Mouse (Mus musculus) midbrain, embryonic 12.5 days (tissue): Measurements from ENCODE around the gene Sh3bgrl2. TPM values are rescaled to one million over a fixed set of nuclear protein-coding genes. Genes with fewer than 3 reads are reported as not detected.
A peak's percentile ranks its signal among the peaks of the same experiment; 100 is the strongest.
"Not testable (repeated sequence)": the region's sequence is repeated elsewhere in the genome, so short reads cannot be mapped to it uniquely, and the experiment has no call there.

Source experiments
- ATAC-seq: fragments of 200-750 bp; cut with Nextera tagmentation; 2 replicates; pipeline ENCODE4 v1.8.0; 2017; ENCODE audit warnings: low read depth, moderate TSS enrichment, moderate library complexity; ENCODE audit not compliant: low FRiP score
- H3K27ac ChIP-seq: fragments of 300-500 bp; sonication (generic); replicated peaks from 2 replicates; pipeline ENCODE4 v1.5.1; 2016; ENCODE audit warnings: mild to moderate bottlenecking
- H3K27me3 ChIP-seq: fragments of 300-500 bp; sonication (generic); 2 replicates; pipeline ENCODE4 v1.6.1; 2016; ENCODE audit warnings: mild to moderate bottlenecking
- H3K36me3 ChIP-seq: fragments of 300-500 bp; sonication (generic); 2 replicates; pipeline ENCODE4 v1.6.1; 2016
- H3K4me1 ChIP-seq: fragments of 300-500 bp; sonication (generic); 2 replicates; pipeline ENCODE4 v1.6.1; 2016
- H3K4me2 ChIP-seq: fragments of 300-500 bp; sonication (generic); replicated peaks from 2 replicates; pipeline ENCODE4 v1.6.1; 2016; ENCODE audit warnings: mild to moderate bottlenecking, moderate library complexity
- H3K4me3 ChIP-seq: fragments of 300-500 bp; sonication (generic); 2 replicates; pipeline ENCODE4 v1.5.1; 2016; ENCODE audit warnings: mild to moderate bottlenecking
- H3K9ac ChIP-seq: fragments of 300-500 bp; sonication (generic); replicated peaks from 2 replicates; pipeline ENCODE4 v1.6.1; 2016; ENCODE audit warnings: mild to moderate bottlenecking, moderate library complexity
- H3K9me3 ChIP-seq: fragments of 300-500 bp; sonication (generic); 2 replicates; pipeline ENCODE4 v1.6.1; 2016; ENCODE audit warnings: mild to moderate bottlenecking
- WGBS: fragments of 180-500 bp; shearing (Covaris S2); methylation state at CpG from one replicate; pipeline ENCODE4 v1.1.7; 2016; 5-methylcytosine and 5-hydroxymethylcytosine counted together
- polyA plus RNA-seq: library from polyadenylated mRNA; unstranded; fragments of >200 nt; fragmentation: Nextera tagmentation; extraction: Ambion mirVana; gene quantifications from 2 replicates; pipeline ENCODE4 v1.2.1, GENCODE M21; 2016

Sh3bgrl2 gene
- 6.6 and 10.9 TPM in 2 replicates for polyA plus RNA-seq

DNA sequence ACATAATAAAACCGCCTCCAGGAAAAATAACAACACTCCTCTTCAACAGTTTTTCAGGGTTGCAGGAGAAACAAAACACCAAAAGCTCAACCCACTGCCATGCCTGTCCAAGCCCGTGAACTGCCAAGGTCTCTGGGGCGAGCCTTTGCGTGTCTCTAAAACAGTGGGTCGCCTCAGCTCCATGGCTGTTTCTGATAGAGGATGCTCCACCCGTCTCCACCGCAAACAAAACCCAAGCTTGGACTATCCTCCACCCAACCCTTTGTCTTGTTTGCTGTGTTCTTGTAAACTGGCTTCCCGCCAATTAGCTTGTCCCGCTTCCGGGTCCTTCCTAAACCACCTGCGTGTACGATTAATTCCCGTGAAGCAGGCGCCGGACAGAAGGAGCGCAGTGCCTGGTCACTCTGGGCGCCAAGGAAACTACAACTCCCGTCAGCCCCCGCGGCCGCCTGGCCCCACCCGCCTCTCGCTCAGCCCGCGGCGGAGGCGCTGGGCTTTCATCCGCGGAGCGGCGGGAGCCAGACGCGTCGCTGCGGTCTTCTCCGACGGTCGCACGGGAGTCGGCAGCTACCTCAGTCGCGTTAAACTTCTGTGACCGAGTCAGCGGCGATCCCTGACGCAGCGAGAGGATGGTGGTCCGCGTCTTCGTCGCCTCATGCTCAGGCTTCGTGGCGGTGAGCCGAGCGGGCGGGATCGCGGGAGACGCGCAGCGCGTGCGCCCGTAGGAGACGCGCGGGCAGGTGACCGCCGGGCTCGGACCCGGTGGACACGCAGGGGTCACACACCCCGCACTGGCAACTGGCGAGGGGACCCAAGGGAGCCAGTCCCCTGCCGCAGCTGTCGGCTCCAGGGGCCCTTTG lies at the start of gene Sh3bgrl2:
Gene Sh3bgrl2, plus strand, starts transcription at position 498 of the 860 bp plus-strand sequence.
- Histone ChIP-seq H3K27ac (no peak within 1 kb of the TSS), H3K27me3 (peaks cover 14% of the 10 kb centered on the region), H3K9me3 (no peaks in the 10 kb centered on the region), H3K9ac (0 out of 2 replicates have a peak within 1 kb of the TSS, but pooled peaks have one; percentile 41), H3K4me2 (peak within 1 kb of the TSS; percentile 64), H3K36me3 (no peaks in the 10 kb centered on the region), H3K4me1 (no peaks in the 10 kb centered on the region), H3K4me3 (peak within 1 kb of the TSS; percentile 62)
- 1% methylated on average over 76 of the region's 76 CpGs for WGBS
- ATAC-seq = peak; percentile 96

DNA sequence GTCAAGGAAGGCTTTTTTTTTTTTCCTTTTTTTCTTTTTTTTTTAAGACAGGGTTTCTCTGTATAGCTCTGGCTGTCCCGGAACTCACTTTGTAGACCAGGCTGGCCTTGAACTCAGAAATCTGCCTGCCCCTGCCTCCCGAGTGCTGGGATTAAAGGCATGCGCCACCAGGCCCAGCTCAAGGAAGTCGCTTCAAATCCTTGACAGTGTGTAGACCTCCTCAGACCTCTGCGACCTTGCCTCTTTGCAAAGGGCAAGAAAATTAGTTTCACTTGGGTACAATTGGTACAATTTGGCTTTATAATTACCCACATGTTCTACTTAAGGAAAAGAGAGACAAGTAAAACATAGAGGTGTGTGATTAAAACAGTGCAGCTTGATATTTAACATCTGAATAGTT lies 29.0 kb upstream of the Sh3bgrl2 start:
- peak; percentile 84 for ATAC-seq
- H3K4me1 ChIP-seq, H3K9ac ChIP-seq, H3K4me2 ChIP-seq, H3K4me3 ChIP-seq, H3K9me3 ChIP-seq, H3K36me3 ChIP-seq, H3K27me3 ChIP-seq: not testable (repeated sequence)
- peak overlapping the region; percentile 68; the same call in 1 of the 2 replicates for H3K27ac ChIP-seq
- WGBS = 44% methylated on average over 5 of the region's 5 CpGs

DNA sequence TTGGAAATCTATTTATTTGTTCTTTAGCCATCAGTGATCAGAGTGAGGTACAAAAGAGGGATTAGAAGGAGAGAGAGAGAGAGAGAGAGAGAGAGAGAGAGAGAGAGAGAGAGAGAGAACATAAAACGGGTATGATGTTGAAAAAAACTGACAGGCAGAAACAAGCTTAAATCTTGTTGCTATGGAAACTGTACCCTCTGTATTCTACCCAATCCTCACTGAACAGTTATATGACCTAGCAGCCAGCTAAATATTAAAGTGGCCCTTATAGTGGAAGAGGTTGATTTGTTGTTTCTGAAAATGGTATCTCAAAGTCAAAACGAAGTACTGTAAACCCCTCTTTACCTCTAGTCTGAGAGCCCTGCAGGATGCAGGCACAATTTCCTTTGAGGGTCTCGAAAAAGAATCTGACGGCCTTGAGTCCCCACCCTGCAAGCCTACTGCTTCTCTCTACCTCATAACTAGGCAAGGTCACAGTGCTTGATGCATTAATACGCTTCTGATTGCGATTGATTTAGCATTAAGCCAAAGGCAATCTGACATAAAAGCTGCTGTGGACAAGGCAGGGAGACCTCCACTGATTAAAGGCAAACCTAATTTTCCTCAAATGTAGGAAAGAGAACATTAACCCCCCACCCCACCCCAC lies 28.5 kb upstream of the Sh3bgrl2 start:
- no peak overlapping the region for H3K9ac ChIP-seq
- peak overlapping the region; percentile 68 for H3K27ac ChIP-seq
- WGBS = 57% methylated on average over 6 of the region's 6 CpGs
- no peaks in the 10 kb centered on the region for H3K9me3 ChIP-seq
- ATAC-seq = peak; percentile 78
- H3K27me3 ChIP-seq = no peaks in the 10 kb centered on the region
- no peak overlapping the region for H3K4me3 ChIP-seq
- H3K36me3 ChIP-seq = no peaks in the 10 kb centered on the region
- no peak overlapping the region for H3K4me2 ChIP-seq
- peaks cover 8% of the 10 kb centered on the region for H3K4me1 ChIP-seq

DNA sequence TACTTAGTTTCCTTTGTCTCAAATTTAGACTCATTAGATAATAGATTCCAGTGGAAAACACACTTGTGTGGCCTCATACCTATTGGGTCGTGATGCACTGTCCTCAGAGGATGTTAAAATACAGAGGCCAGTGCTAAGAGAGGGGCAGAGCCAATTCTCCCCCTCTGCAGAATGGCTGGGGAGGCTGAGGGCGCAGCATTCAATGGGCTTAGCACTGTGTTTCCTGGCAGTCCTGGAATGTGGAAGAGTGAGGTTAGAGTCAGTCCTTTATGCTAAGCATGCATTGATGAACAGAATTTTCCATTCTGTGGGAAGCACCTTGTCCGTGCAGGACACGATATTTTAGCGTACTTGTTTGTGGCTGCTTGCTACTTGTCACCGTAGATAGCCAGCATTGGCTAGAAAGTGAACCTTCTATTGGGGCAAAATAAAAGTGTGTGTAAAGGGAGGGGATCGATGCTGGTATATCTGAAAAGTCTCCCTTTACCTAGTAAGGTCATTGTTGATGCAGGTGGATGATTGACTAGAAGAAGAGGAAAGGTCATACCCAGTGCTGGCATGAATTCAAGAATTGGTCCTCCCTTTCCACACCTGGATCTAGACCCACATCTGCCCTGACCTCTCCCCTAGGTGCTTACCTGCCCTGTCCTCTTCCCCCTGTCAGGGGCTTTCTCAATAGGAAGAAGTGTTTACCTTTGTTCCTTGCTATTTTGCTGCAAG lies 20.6 kb upstream of the Sh3bgrl2 start:
- Histone ChIP-seq H3K9ac (no peak overlapping the region), H3K4me3 (no peak overlapping the region), H3K27ac (no peak overlapping the region), H3K9me3 (no peaks in the 10 kb centered on the region), H3K4me2 (no peak overlapping the region), H3K27me3 (no peaks in the 10 kb centered on the region), H3K4me1 (no peaks in the 10 kb centered on the region), H3K36me3 (no peaks in the 10 kb centered on the region)
- ATAC-seq = no peak
- 84% methylated on average over 7 of the region's 7 CpGs for WGBS

DNA sequence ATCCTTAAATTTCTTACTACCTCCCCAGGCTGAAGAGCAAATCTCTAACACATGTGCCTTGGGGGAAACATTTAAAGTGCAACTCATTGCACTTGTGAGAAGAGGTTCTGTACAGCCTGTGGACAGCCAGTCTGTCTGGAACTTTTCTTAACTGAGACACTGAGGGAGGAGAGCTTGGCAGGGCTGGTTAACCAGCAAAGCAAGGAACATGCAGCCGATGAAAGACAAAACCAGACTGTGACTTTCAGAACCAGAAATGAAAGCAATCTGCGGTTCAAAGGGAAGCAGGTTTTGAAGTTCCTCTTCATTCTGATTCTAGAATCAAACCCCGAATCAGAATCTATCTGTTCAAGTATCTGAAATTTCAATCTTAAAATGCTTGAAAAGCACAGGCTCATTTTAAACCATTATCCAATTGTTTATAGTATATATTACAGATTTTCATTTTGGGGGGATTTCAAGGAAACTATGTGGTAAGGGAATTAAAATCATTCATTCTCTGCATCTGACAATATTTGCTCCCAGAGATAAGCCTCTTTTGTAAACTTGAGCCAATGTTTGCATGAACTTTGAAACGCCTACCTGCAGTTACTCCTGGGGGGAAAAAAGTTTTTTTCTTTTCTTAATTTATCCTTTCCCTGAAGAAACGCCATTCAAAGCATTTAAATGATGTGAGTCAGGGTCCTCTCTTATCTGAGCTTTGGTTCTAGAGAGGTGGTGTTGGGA lies 14.9 kb upstream of the Sh3bgrl2 start:
- no peak for ATAC-seq
- Histone ChIP-seq H3K9ac (no peak overlapping the region), H3K27ac (no peak overlapping the region), H3K9me3 (no peaks in the 10 kb centered on the region), H3K4me3 (no peak overlapping the region), H3K4me2 (no peak overlapping the region), H3K4me1 (no peaks in the 10 kb centered on the region), H3K27me3 (no peaks in the 10 kb centered on the region), H3K36me3 (no peaks in the 10 kb centered on the region)
- 84% methylated on average over 5 of the region's 5 CpGs for WGBS

DNA sequence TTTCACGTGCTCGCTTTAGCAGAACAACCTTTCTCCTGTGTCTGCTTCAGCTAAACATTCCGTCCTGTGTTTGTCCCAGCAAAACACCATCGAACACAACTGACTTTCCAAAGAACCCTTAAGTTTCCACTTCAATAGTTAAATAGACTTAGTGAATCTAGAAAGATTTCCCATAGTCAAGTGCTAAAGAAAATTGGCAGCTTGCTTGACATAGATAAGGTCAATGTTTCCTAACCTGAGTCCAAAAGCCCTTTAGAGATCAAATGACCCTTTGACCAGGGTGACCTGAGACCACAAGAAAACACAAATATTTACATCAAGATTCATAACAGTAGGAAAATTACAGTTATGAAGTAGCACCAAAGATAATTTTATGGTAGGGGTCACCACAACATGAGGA lies 11.2 kb upstream of the Sh3bgrl2 start:
- Histone ChIP-seq H3K4me3 (no peak overlapping the region), H3K27ac (no peak overlapping the region), H3K4me2 (no peak overlapping the region), H3K4me1 (no peaks in the 10 kb centered on the region), H3K9me3 (no peaks in the 10 kb centered on the region), H3K36me3 (no peaks in the 10 kb centered on the region), H3K27me3 (no peaks in the 10 kb centered on the region), H3K9ac (no peak overlapping the region)
- WGBS = 89% methylated on average over 4 of the region's 4 CpGs
- no peak for ATAC-seq

DNA sequence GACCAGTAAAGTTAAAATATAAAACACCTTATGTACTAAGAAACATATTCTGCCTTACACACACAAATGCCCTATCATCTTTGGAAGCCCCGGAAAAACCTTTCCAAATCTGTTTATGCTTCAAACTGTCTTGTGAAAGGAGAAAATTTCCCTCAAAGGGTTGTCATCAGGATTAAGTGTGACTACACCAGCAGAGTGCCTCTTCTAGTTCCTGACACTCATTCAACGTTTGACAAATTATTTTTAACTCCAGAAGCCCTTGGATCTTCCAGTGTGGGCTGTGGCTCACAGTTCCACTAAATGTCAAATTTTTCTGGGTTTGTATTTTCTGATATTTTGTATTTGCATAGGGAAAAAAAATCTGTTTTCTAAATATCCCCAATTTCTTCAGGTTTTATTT lies 10.6 kb upstream of the Sh3bgrl2 start:
- Histone ChIP-seq H3K4me2 (no peak overlapping the region), H3K27ac (no peak overlapping the region), H3K9me3 (no peaks in the 10 kb centered on the region), H3K9ac (no peak overlapping the region), H3K27me3 (no peaks in the 10 kb centered on the region), H3K36me3 (no peaks in the 10 kb centered on the region), H3K4me1 (no peaks in the 10 kb centered on the region), H3K4me3 (no peak overlapping the region)
- no peak for ATAC-seq
- WGBS = 62% methylated on average over 2 of the region's 2 CpGs

DNA sequence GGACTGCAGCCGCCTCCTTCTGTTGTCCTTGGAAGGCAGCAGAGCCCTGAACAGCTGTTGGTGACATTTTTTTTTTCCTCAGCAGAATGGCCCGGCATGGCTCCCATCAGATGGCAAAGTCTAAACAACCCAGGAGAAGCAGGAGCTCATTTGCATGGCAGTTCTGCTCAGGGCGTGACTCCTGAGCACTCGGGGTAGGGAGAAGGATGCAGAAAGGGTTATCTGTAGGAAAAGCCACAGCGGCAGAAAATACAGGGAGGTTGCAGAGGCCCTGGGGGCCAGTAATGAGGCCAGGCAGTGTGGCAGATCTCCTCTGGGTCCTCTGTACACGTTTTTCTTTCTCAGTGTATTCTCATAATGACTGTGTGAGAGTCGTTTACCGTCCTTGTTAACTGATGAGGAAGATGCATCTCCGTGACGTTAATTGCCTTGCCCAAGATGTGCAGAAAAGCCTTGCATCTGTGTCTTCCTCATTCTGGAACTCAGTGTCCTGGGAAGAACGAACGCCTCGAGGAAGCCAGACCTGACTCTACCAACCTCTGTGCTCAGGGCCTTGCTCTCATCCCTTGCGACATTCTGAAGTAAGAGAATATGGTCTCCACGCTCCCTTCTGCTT lies 10.1 kb upstream of the Sh3bgrl2 start:
- peak overlapping the region; percentile 55 for H3K27ac ChIP-seq
- H3K4me3 ChIP-seq = no peak overlapping the region
- 55% methylated on average over 15 of the region's 15 CpGs for WGBS
- H3K4me2 ChIP-seq = no peak overlapping the region
- no peaks in the 10 kb centered on the region for H3K36me3 ChIP-seq
- peak; percentile 82 for ATAC-seq
- H3K9me3 ChIP-seq = no peaks in the 10 kb centered on the region
- H3K9ac ChIP-seq = no peak overlapping the region
- H3K4me1 ChIP-seq = no peaks in the 10 kb centered on the region
- H3K27me3 ChIP-seq = no peaks in the 10 kb centered on the region

DNA sequence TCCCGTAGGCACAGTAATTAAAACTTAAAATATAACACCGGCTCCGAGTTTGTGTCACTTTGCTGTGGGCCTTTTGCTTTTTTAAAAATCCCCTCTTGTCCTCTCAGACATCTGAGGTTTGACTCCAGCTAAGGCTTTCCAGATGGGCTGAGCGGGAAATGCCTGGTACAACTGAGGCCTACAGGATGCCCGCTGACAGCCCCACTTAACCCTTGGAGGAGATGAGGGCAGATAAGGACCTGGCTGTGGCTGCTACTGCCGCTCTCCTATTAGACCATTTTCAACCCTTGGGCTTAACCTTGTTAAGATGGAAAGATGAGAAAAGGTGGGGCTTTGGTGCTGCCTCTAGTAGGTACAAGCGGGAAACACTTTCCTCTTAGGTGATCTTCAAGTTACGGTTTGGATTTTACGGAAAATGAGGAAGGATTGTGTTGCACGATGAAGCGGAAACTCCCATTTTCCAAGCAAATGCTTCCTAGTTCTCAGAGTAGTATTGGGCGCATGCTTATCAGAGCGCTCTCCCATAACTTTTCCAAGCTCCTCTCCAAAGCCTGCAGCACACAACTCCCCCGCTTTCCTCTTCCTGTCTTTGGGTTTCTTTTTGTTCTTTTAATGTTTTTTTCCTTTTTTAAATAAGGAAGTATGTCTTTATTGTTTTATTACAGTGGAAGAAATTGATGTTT lies 8.2 kb upstream of the Sh3bgrl2 start:
- no peak overlapping the region for H3K4me2 ChIP-seq
- WGBS = 95% methylated on average over 14 of the region's 14 CpGs
- no peaks in the 10 kb centered on the region for H3K4me1 ChIP-seq
- no peak for ATAC-seq
- no peak overlapping the region for H3K9ac ChIP-seq
- no peaks in the 10 kb centered on the region for H3K9me3 ChIP-seq
- H3K27me3 ChIP-seq = no peaks in the 10 kb centered on the region
- H3K4me3 ChIP-seq = no peak overlapping the region
- H3K27ac ChIP-seq = no peak overlapping the region
- H3K36me3 ChIP-seq = no peaks in the 10 kb centered on the region

DNA sequence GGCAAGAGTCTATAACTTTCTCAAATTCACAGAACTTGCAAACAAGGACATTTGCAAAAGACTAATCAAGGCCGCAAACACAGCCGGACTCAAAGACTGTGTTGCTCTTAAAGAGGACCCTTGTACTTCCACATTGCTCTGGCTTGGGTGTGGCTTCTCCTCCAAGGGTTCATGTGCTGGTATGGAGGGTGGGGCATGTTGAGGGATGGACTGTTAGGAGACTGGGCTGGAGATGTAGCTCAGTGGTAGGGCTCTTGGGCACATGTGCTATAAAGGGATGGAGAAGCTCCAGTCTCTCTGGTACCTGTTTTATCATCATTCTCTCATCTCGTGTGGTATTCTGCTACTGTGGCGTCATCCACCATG lies 7.7 kb upstream of the Sh3bgrl2 start:
- no peak for ATAC-seq
- no peaks in the 10 kb centered on the region for H3K27me3 ChIP-seq
- H3K4me2 ChIP-seq = no peak overlapping the region
- WGBS = 92% methylated on average over 4 of the region's 4 CpGs
- no peak overlapping the region for H3K9ac ChIP-seq
- no peaks in the 10 kb centered on the region for H3K9me3 ChIP-seq
- no peak overlapping the region for H3K4me3 ChIP-seq
- H3K4me1 ChIP-seq = no peaks in the 10 kb centered on the region
- H3K27ac ChIP-seq = no peak overlapping the region
- no peaks in the 10 kb centered on the region for H3K36me3 ChIP-seq

DNA sequence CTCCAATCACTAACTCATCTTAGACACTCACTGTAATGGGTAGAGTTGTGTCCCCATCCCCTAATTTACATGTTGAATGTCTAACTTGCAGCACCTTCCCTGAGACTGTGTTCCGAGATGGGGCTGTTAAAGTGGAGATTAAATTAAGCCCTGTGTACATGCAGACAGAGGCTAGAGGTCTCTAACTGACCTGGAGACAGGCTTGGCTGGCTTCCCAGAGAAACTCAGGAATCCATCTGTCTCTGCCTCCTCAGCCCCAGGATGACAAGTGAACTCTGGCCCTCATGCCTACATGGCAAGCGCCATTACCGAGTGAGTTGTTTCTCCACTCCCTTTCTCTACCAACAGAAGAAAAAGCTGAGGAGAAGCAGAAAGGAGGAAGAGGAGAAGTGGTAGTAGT lies 7.2 kb upstream of the Sh3bgrl2 start:
- no peak for ATAC-seq
- no peak overlapping the region for H3K9ac ChIP-seq
- WGBS = 82% methylated on average over 3 of the region's 3 CpGs

More for the DNA sequence above, 7.2 kb upstream of the Sh3bgrl2 start:
- H3K36me3 ChIP-seq = no peaks in the 10 kb centered on the region
- H3K27ac ChIP-seq = no peak overlapping the region
- H3K9me3 ChIP-seq = no peaks in the 10 kb centered on the region
- H3K27me3 ChIP-seq = no peaks in the 10 kb centered on the region
- H3K4me1 ChIP-seq = no peaks in the 10 kb centered on the region
- H3K4me2 ChIP-seq = no peak overlapping the region
- H3K4me3 ChIP-seq = no peak overlapping the region
